Mouse (Mus musculus): Measurements from ENCODE around the gene Tmem132a. TPM values are rescaled to one million over a fixed set of nuclear protein-coding genes. Genes with fewer than 3 reads are reported as not detected.

Gene Tmem132a
- total and polyA plus RNA-seq, 3 experiments, result not detected

DNA sequence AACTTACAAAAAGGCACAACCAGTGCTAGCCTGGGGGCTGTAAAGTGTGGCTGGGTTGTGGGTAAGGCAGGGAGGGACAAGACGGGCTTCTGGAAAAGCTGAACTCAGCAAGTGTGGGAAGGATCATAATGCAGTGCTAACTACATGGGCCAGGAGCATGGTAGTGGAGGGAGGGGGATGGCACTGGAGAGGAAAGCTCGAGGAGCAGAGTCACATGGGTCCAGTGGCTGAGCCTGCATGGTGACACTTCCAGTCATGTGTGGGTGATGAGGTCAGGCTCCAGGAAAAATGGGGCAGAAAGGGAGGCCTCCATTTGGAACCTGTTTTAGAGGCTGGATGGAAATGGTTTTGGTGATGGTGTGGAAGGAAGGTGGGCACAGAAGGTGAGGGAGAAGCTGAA lies 13.2 kb downstream of the Tmem132a start:
- no peaks in the 10 kb centered on the region for H3K36me3 ChIP-seq (ENCODE audit: control insufficient read depth in 1 of 2, insufficient read depth in 2 of 2, low read length in 2 of 2)
- no peak for TF ChIP-seq KAT2A (conservative IDR thresholded peaks at IDR 0.05; ENCODE audit: low read depth, low read length)
- no peak for TF ChIP-seq POLR2AphosphoS5 (IDR thresholded peaks at IDR 0.05; ENCODE audit: borderline replicate concordance, low read depth, low read length)
- no peak for TF ChIP-seq E2F4 (IDR thresholded peaks at IDR 0.05; ENCODE audit: borderline replicate concordance, low read depth, low read length)
- TF ChIP-seq MAFK (IDR thresholded peaks at IDR 0.05; ENCODE audit: borderline replicate concordance, low read depth, low read length), result no peak
- no peak overlapping the region for H3K27ac ChIP-seq (ENCODE audit: control insufficient read depth, low read depth, low read length)
- no peak overlapping the region for H3K4me3 ChIP-seq (ENCODE audit: control insufficient read depth in 1 of 2, insufficient read depth in 1 of 2, low read depth in 2 of 2, low read length in 2 of 2)
- no peaks in the 10 kb centered on the region for H3K79me2 ChIP-seq (ENCODE audit: control insufficient read depth, insufficient read depth, low read length, poor library complexity)
- no peak overlapping the region for H3K9ac ChIP-seq (ENCODE audit: control insufficient read depth, low read depth, low read length, poor library complexity, severe bottlenecking)
- no peaks in the 10 kb centered on the region for H3K27me3 ChIP-seq (ENCODE audit: control insufficient read depth in 1 of 2, insufficient read depth in 2 of 2, low read length in 2 of 2)
- no peaks in the 10 kb centered on the region for H3K4me1 ChIP-seq (ENCODE audit: control insufficient read depth in 1 of 2, insufficient read depth in 2 of 2, low read length in 2 of 2)
- DNase-seq (ENCODE audit: low read depth, low spot score), result no peak
- no peaks in the 10 kb centered on the region for H3K9me3 ChIP-seq (replicated peaks; ENCODE audit: insufficient read depth, low read length)

DNA sequence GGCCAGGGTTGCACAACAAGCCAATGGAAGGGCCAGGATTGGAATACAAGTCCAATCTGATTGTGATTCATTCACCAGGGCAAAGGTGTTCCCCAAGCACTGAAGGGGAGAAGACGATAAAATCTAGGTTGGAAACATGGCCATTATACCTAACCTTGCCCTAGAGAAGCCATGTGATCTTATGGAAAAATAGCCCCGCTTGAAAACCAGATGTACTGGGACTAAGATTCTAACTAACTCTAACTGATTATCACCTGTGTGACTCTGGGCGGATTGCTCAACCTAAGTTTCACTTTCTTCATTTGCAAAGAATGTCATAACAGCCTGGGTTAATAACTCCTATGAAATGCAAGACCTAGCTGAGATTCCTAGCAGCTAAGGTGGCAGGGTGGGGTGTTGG lies 14.3 kb downstream of the Tmem132a start:
- H3K36me3 ChIP-seq (ENCODE audit: control insufficient read depth in 1 of 2, insufficient read depth in 2 of 2, low read length in 2 of 2), result no peaks in the 10 kb centered on the region
- H3K9me3 ChIP-seq (replicated peaks; ENCODE audit: insufficient read depth, low read length), result no peaks in the 10 kb centered on the region
- H3K4me3 ChIP-seq (ENCODE audit: control insufficient read depth in 1 of 2, insufficient read depth in 1 of 2, low read depth in 2 of 2, low read length in 2 of 2), result no peak overlapping the region
- DNase-seq (ENCODE audit: low read depth, low spot score), result no peak
- no peaks in the 10 kb centered on the region for H3K79me2 ChIP-seq (ENCODE audit: control insufficient read depth, insufficient read depth, low read length, poor library complexity)
- H3K9ac ChIP-seq (ENCODE audit: control insufficient read depth, low read depth, low read length, poor library complexity, severe bottlenecking), result no peak overlapping the region
- no peak overlapping the region for H3K27ac ChIP-seq (ENCODE audit: control insufficient read depth, low read depth, low read length)
- TF ChIP-seq EP300 (IDR thresholded peaks at IDR 0.05; ENCODE audit: low read depth in 1 of 2, low read length in 2 of 2) (no peak), CHD1 (IDR thresholded peaks at IDR 0.05; ENCODE audit: low read depth, low read length) (no peak), KAT2A (conservative IDR thresholded peaks at IDR 0.05; ENCODE audit: low read depth, low read length) (no peak), TAL1 (IDR thresholded peaks at IDR 0.05; ENCODE audit: low read length) (no peak)
- no peaks in the 10 kb centered on the region for H3K4me1 ChIP-seq (ENCODE audit: control insufficient read depth in 1 of 2, insufficient read depth in 2 of 2, low read length in 2 of 2)
- H3K27me3 ChIP-seq (ENCODE audit: control insufficient read depth in 1 of 2, insufficient read depth in 2 of 2, low read length in 2 of 2), result no peaks in the 10 kb centered on the region

DNA sequence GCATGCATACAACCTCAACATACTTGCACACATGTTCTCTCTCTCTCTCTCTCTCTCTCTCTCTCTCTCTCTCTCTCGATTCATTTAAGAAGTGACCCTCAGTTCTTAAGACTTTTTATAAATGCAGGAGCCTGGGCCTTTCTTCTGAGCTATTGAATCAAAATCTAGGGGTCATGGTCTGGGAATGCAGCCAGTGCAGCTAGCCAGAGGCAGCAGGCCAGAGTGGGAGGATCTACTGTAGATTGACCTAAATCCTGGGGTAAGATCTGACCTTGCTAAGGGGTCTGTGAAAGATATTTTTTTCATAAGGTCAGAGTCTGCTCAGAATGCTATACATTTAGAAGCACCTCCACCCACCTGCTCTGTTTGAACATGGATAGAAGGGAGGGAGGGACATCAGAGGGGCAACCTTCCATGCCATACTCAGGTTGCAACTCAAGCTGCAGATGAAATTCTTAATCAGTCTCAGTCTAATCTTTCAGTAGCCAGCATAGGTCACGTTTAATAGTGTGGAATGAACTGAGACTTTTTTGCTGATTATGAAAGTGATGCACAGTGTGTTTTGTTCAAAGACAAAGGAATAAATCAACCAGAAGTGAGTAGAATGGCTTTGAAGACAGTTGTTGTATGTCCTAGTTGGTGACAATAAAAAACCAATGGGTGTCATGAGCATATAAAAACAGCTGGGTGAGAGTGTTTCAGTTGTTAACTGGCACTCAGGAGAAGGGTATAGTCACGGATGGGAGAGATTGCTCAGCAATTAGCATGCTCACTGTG lies 22.2 kb downstream of the Tmem132a start:
- H3K36me3 ChIP-seq (ENCODE audit: control insufficient read depth in 1 of 2, insufficient read depth in 2 of 2, low read length in 2 of 2), result no peaks in the 10 kb centered on the region
- H3K4me3 ChIP-seq (ENCODE audit: control insufficient read depth in 1 of 2, insufficient read depth in 1 of 2, low read depth in 2 of 2, low read length in 2 of 2), result no peak overlapping the region

More for the DNA sequence above, 22.2 kb downstream of the Tmem132a start:
- H3K27me3 ChIP-seq (ENCODE audit: control insufficient read depth in 1 of 2, insufficient read depth in 2 of 2, low read length in 2 of 2), result peaks cover 0 to 4% of the 10 kb centered on the region in 2 experiments; a peak in 1 of 4 replicates
- H3K9ac ChIP-seq (ENCODE audit: control insufficient read depth, low read depth, low read length, poor library complexity, severe bottlenecking), result no peak overlapping the region
- H3K9me3 ChIP-seq (replicated peaks; ENCODE audit: insufficient read depth, low read length), result no peaks in the 10 kb centered on the region
- no peak overlapping the region for H3K27ac ChIP-seq (ENCODE audit: control insufficient read depth, low read depth, low read length)
- no peak for TF ChIP-seq GATA1 (IDR thresholded peaks at IDR 0.05; ENCODE audit: low read depth, low read length)
- TF ChIP-seq NELFE (IDR thresholded peaks at IDR 0.05; ENCODE audit: low read depth, low read length), result no peak
- no peak for TF ChIP-seq EP300 (IDR thresholded peaks at IDR 0.05; ENCODE audit: low read depth in 1 of 2, low read length in 2 of 2)
- no peak for TF ChIP-seq SMC3 (IDR thresholded peaks at IDR 0.05; ENCODE audit: low read depth, low read length)
- TF ChIP-seq ZNF384 (IDR thresholded peaks at IDR 0.05; ENCODE audit: low read depth, low read length), result no peak
- TF ChIP-seq CTCF (IDR thresholded peaks at IDR 0.05 in 2 of 3, conservative IDR thresholded peaks at IDR 0.05 in 1 of 3; ENCODE audit: control insufficient read depth in 1 of 3, insufficient read depth in 1 of 3, low read depth in 2 of 3, low read length in 3 of 3, poor library complexity in 1 of 3, severe bottlenecking in 1 of 3), result no peak
- no peak for TF ChIP-seq ZMIZ1 (IDR thresholded peaks at IDR 0.05; ENCODE audit: low read depth, low read length)
- TF ChIP-seq POLR2AphosphoS2 (IDR thresholded peaks at IDR 0.05; ENCODE audit: low read length), result no peak
- TF ChIP-seq ZC3H11A (IDR thresholded peaks at IDR 0.05; ENCODE audit: low read depth, low read length), result no peak
- TF ChIP-seq MYC (IDR thresholded peaks at IDR 0.05; ENCODE audit: low read depth, low read length), result no peak
- no peaks in the 10 kb centered on the region for H3K79me2 ChIP-seq (ENCODE audit: control insufficient read depth, insufficient read depth, low read length, poor library complexity)
- H3K4me1 ChIP-seq (ENCODE audit: control insufficient read depth in 1 of 2, insufficient read depth in 2 of 2, low read length in 2 of 2), result no peaks in the 10 kb centered on the region
- no peak for DNase-seq (ENCODE audit: low read depth, low spot score)

All from MEL (cell line).